Comparison of ENCODE assay signal across 8 mouse cellular contexts in genomic region chr4:56088701-56089100, GRCm38 (mm10).
DNase-seq lines count a peak whose midpoint lies in the region; ATAC-seq lines count a peak whose summit lies in the region.

No protein-coding gene starts in this region.

- no peaks in the 10 kb centered on the region for H3K9me3 ChIP-seq in embryonic facial prominence, embryonic 11.5 days (replicated peaks; ENCODE audit: control insufficient read depth, low read length)
- no peaks in the 10 kb centered on the region for H3K9me3 ChIP-seq in hindbrain, embryonic 16.5 days (ENCODE audit: control insufficient read depth, low read length)
- H3K9me3 ChIP-seq in neural tube, embryonic 11.5 days (ENCODE audit: control insufficient read depth, low read length), result no peaks in the 10 kb centered on the region
- no peaks in the 10 kb centered on the region for H3K9me3 ChIP-seq in kidney, embryonic 14.5 days (ENCODE audit: control insufficient read depth, low read length)

- DNase-seq in cerebellum, adult 11-12 months, result peak; percentile 76
- DNase-seq in embryonic facial prominence, embryonic 11.5 days (ENCODE audit: low spot score), result peak; percentile 85
- peak; percentile 28 for DNase-seq in neural tube, embryonic 11.5 days (ENCODE audit: low spot score)
- no peak for DNase-seq in gastrocnemius, postnatal 4 days (ENCODE audit: low spot score in 2 of 2)
- DNase-seq in thymus, postnatal 36 days, result no peak

- no peak overlapping the region for H3K27ac ChIP-seq in embryonic facial prominence, embryonic 11.5 days (replicated peaks; ENCODE audit: low read depth, low read length)
- no peak overlapping the region for H3K27ac ChIP-seq in hindbrain, embryonic 16.5 days (ENCODE audit: low read depth, low read length)
- H3K27ac ChIP-seq in neural tube, embryonic 11.5 days (ENCODE audit: low read depth, low read length), result no peak overlapping the region
- H3K27ac ChIP-seq in kidney, embryonic 14.5 days (ENCODE audit: low read depth, low read length), result no peak overlapping the region

- no peak overlapping the region for H3K9ac ChIP-seq in embryonic facial prominence, embryonic 11.5 days (replicated peaks; ENCODE audit: low read length)
- H3K9ac ChIP-seq in hindbrain, embryonic 16.5 days (ENCODE audit: low read depth, low read length), result no peak overlapping the region
- H3K9ac ChIP-seq in neural tube, embryonic 11.5 days (ENCODE audit: low read length), result no peak overlapping the region
- no peak overlapping the region for H3K9ac ChIP-seq in kidney, embryonic 14.5 days (ENCODE audit: low read depth, low read length)

- no peaks in the 10 kb centered on the region for H3K27me3 ChIP-seq in embryonic facial prominence, embryonic 11.5 days (ENCODE audit: control insufficient read depth, insufficient read depth, low read length)
- no peaks in the 10 kb centered on the region for H3K27me3 ChIP-seq in hindbrain, embryonic 16.5 days (replicated peaks; ENCODE audit: control insufficient read depth, insufficient read depth, low read length)
- H3K27me3 ChIP-seq in neural tube, embryonic 11.5 days (ENCODE audit: control insufficient read depth, insufficient read depth, low read length), result no peaks in the 10 kb centered on the region
- H3K27me3 ChIP-seq in kidney, embryonic 14.5 days (ENCODE audit: control insufficient read depth, insufficient read depth, low read length), result no peaks in the 10 kb centered on the region

- no peaks in the 10 kb centered on the region for H3K36me3 ChIP-seq in embryonic facial prominence, embryonic 11.5 days (replicated peaks; ENCODE audit: control insufficient read depth, insufficient read depth, low read depth, low read length)
- no peaks in the 10 kb centered on the region for H3K36me3 ChIP-seq in hindbrain, embryonic 16.5 days (ENCODE audit: control insufficient read depth, insufficient read depth, low read length)
- no peaks in the 10 kb centered on the region for H3K36me3 ChIP-seq in neural tube, embryonic 11.5 days (ENCODE audit: control insufficient read depth, insufficient read depth, low read length)
- H3K36me3 ChIP-seq in kidney, embryonic 14.5 days (ENCODE audit: control insufficient read depth, insufficient read depth, low read length), result no peaks in the 10 kb centered on the region

- H3K4me2 ChIP-seq in embryonic facial prominence, embryonic 11.5 days (ENCODE audit: low read depth, low read length), result no peak overlapping the region
- no peak overlapping the region for H3K4me2 ChIP-seq in hindbrain, embryonic 16.5 days (ENCODE audit: low read length)
- H3K4me2 ChIP-seq in neural tube, embryonic 11.5 days (ENCODE audit: low read depth), result no peak overlapping the region
- no peak overlapping the region for H3K4me2 ChIP-seq in kidney, embryonic 14.5 days (replicated peaks; ENCODE audit: low read depth, low read length)

- peak; percentile 78 for ATAC-seq in embryonic facial prominence, embryonic 11.5 days (replicated peaks; ENCODE audit: insufficient number of reproducible peaks, low FRiP score, low TSS enrichment, low read depth)
- ATAC-seq in hindbrain, embryonic 16.5 days, result peak; percentile 92
- peak; percentile 55; the same call in 1 of the 2 replicates for ATAC-seq in neural tube, embryonic 11.5 days (ENCODE audit: insufficient read depth, low FRiP score, low TSS enrichment)
- no peak for ATAC-seq in CD4-positive, CD25-positive, alpha-beta regulatory T cell, adult 4 months
- no peak for ATAC-seq in kidney, embryonic 14.5 days (ENCODE audit: low FRiP score, low TSS enrichment)

- 32% methylated on average over 4 of the region's 4 CpGs for WGBS in embryonic facial prominence, embryonic 11.5 days
- WGBS in hindbrain, embryonic 16.5 days, result 18% methylated on average over 4 of the region's 4 CpGs
- WGBS in neural tube, embryonic 11.5 days, result 19% methylated on average over 4 of the region's 4 CpGs
- 17% methylated on average over 4 of the region's 4 CpGs for WGBS in kidney, embryonic 14.5 days

- H3K4me1 ChIP-seq in embryonic facial prominence, embryonic 11.5 days (ENCODE audit: control insufficient read depth, insufficient read depth, low read length), result no peaks in the 10 kb centered on the region
- no peaks in the 10 kb centered on the region; the same call in 1 of the 2 replicates for H3K4me1 ChIP-seq in hindbrain, embryonic 16.5 days (ENCODE audit: control insufficient read depth, insufficient read depth, low read depth, low read length)
- no peaks in the 10 kb centered on the region for H3K4me1 ChIP-seq in neural tube, embryonic 11.5 days (ENCODE audit: control insufficient read depth, insufficient read depth, low read length)
- no peaks in the 10 kb centered on the region for H3K4me1 ChIP-seq in kidney, embryonic 14.5 days (ENCODE audit: control insufficient read depth, insufficient read depth, low read length)

- H3K4me3 ChIP-seq in embryonic facial prominence, embryonic 11.5 days (ENCODE audit: low read depth, low read length), result no peak overlapping the region
- no peak overlapping the region for H3K4me3 ChIP-seq in hindbrain, embryonic 16.5 days (ENCODE audit: low read length)
- no peak overlapping the region for H3K4me3 ChIP-seq in neural tube, embryonic 11.5 days (ENCODE audit: low read depth, low read length)
- no peak overlapping the region for H3K4me3 ChIP-seq in kidney, embryonic 14.5 days (ENCODE audit: low read length)

Comparison
In these comparisons a context has a peak if more than half of its experiments do, and no peak if none do; other contexts are left out.
1. DNase-seq: peak in cerebellum, adult 11-12 months (single experiment), embryonic facial prominence, embryonic 11.5 days (single experiment) and neural tube, embryonic 11.5 days (single experiment); none in gastrocnemius, postnatal 4 days (0 of 2) and thymus, postnatal 36 days (0 of 2).
2. ATAC-seq: peak in embryonic facial prominence, embryonic 11.5 days (single experiment), hindbrain, embryonic 16.5 days (single experiment) and neural tube, embryonic 11.5 days (single experiment); none in CD4-positive, CD25-positive, alpha-beta regulatory T cell, adult 4 months (single experiment) and kidney, embryonic 14.5 days (single experiment).